In genomic region chr19:43385451-43385850, GRCm38 (mm10) we compare ENCODE assay signal across 9 mouse cellular contexts. TPM values are rescaled to one million over a fixed set of nuclear protein-coding genes. Genes with fewer than 3 reads are reported as not detected.
DNase-seq lines count a peak whose midpoint lies in the region; ATAC-seq lines count a peak whose summit lies in the region.
"Had no signal": no experiment of that assay in that cellular context is flagged by ENCODE, and none has a peak within 500 bp of the region (broad histone marks: within the 10 kb centered on the region; RNA-seq: fewer than 3 reads in every experiment).

No protein-coding gene starts in this region.

- WGBS in heart, embryonic 11.5 days (ENCODE audit: insufficient replicate concordance) = 4% methylated on average over 13 of the region's 13 CpGs
- under 1% methylated on average over 13 of the region's 13 CpGs for WGBS in hindbrain, embryonic 12.5 days
- 2% methylated on average over 13 of the region's 13 CpGs for WGBS in midbrain, embryonic 13.5 days

- peak overlapping the region; percentile 77 for H3K4me2 ChIP-seq in heart, embryonic 11.5 days
- peak overlapping the region; percentile 54; the same call in 1 of the 2 replicates for H3K4me2 ChIP-seq in hindbrain, embryonic 12.5 days (replicated peaks)
- peak overlapping the region; percentile 54 for H3K4me2 ChIP-seq in midbrain, embryonic 13.5 days (replicated peaks)

- H3K9me3 ChIP-seq in heart, embryonic 11.5 days (replicated peaks; ENCODE audit: control insufficient read depth, low read length) = no peaks in the 10 kb centered on the region
- no peaks in the 10 kb centered on the region for H3K9me3 ChIP-seq in hindbrain, embryonic 12.5 days (replicated peaks)
- no peaks in the 10 kb centered on the region for H3K9me3 ChIP-seq in midbrain, embryonic 13.5 days

- no peak overlapping the region for H3K27ac ChIP-seq in heart, embryonic 11.5 days (ENCODE audit: low read depth, low read length)
- H3K27ac ChIP-seq in hindbrain, embryonic 12.5 days = no peak overlapping the region
- no peak overlapping the region for H3K27ac ChIP-seq in midbrain, embryonic 13.5 days

- peak overlapping the region; percentile 42 for H3K4me3 ChIP-seq in heart, embryonic 11.5 days (ENCODE audit: low read depth, low read length)
- H3K4me3 ChIP-seq in hindbrain, embryonic 12.5 days = peak overlapping the region; percentile 32
- peak overlapping the region; percentile 30 for H3K4me3 ChIP-seq in midbrain, embryonic 13.5 days (replicated peaks)

- DNase-seq in heart, adult 9 months (ENCODE audit: low spot score in 2 of 2) = no peak
- peak; percentile 16 for DNase-seq in R1 (ENCODE audit: low read depth, low spot score)
- DNase-seq in layer of hippocampus, postnatal 14 days (ENCODE audit: low spot score in 2 of 2) = no peak
- no peak for DNase-seq in yolk sac, embryonic 10.5 days (ENCODE audit: low spot score)
- DNase-seq: kidney, adult 9 months had no signal

- ATAC-seq in heart, embryonic 11.5 days (replicated peaks; ENCODE audit: insufficient number of reproducible peaks, low FRiP score, low TSS enrichment) = no peak
- no peak for ATAC-seq in hindbrain, embryonic 12.5 days (ENCODE audit: low FRiP score)
- no peak for ATAC-seq in midbrain, embryonic 13.5 days
- no peak for ATAC-seq in megakaryocyte, adult 5-6 weeks (ENCODE audit: poor library complexity, severe bottlenecking)

- H3K4me1 ChIP-seq in heart, embryonic 11.5 days (ENCODE audit: control insufficient read depth, insufficient read depth, low read length) = peaks cover 7% of the 10 kb centered on the region
- peaks cover 24% of the 10 kb centered on the region for H3K4me1 ChIP-seq in hindbrain, embryonic 12.5 days
- H3K4me1 ChIP-seq in midbrain, embryonic 13.5 days (replicated peaks) = peaks cover 42% of the 10 kb centered on the region

- H3K36me3 ChIP-seq in heart, embryonic 11.5 days (ENCODE audit: control insufficient read depth, insufficient read depth, low read length) = no peaks in the 10 kb centered on the region
- H3K36me3 ChIP-seq in hindbrain, embryonic 12.5 days = no peaks in the 10 kb centered on the region
- H3K36me3 ChIP-seq in midbrain, embryonic 13.5 days = no peaks in the 10 kb centered on the region

- peaks cover 66% of the 10 kb centered on the region for H3K27me3 ChIP-seq in heart, embryonic 11.5 days (ENCODE audit: control insufficient read depth, insufficient read depth, low read length)
- H3K27me3 ChIP-seq in hindbrain, embryonic 12.5 days = peaks cover 77% of the 10 kb centered on the region
- H3K27me3 ChIP-seq in midbrain, embryonic 13.5 days = peaks cover 73% of the 10 kb centered on the region

- no peak overlapping the region for H3K9ac ChIP-seq in heart, embryonic 11.5 days (ENCODE audit: low read depth, low read length)
- H3K9ac ChIP-seq in hindbrain, embryonic 12.5 days = no peak overlapping the region
- H3K9ac ChIP-seq in midbrain, embryonic 13.5 days (replicated peaks) = no peak overlapping the region

RNA-seq across cellular contexts. Expression of gene Hpse2, which starts 2.7 kb away (rescaled TPM):
- polyA plus RNA-seq in heart, embryonic 11.5 days (2014; fragmentation: Nextera tagmentation; extraction: Ambion mirVana) = 0.27 TPM in 1 of 2 replicates, not detected in the other
- polyA plus RNA-seq in hindbrain, embryonic 12.5 days (2016; fragmentation: Nextera tagmentation; extraction: Ambion mirVana) = 1.3 and 1.6 TPM in 2 replicates
- 0.05 TPM in 2 replicates for polyA plus RNA-seq in midbrain, embryonic 13.5 days (2015; fragmentation: Nextera tagmentation; extraction: Ambion mirVana)
- under 1 TPM; 0.07 to 0.43 TPM for total RNA-seq in layer of hippocampus, postnatal 14 days (2021)
- not detected in 2 replicates for total RNA-seq in megakaryocyte, adult 5-6 weeks (2015)
- not detected in 2 replicates for total RNA-seq in megakaryocyte, adult 5-6 weeks (2017)

RNA-seq across cellular contexts. Expression of gene Cnnm1, which starts 54.8 kb away (rescaled TPM):
- polyA plus RNA-seq in heart, embryonic 11.5 days (2014; fragmentation: Nextera tagmentation; extraction: Ambion mirVana) = 0.11 and 0.20 TPM in 2 replicates
- polyA plus RNA-seq in hindbrain, embryonic 12.5 days (2016; fragmentation: Nextera tagmentation; extraction: Ambion mirVana) = 0.66 and 0.67 TPM in 2 replicates
- polyA plus RNA-seq in midbrain, embryonic 13.5 days (2015; fragmentation: Nextera tagmentation; extraction: Ambion mirVana) = 0.80 and 1.3 TPM in 2 replicates
- 10 to 100 TPM; 53.4 to 60.4 TPM for total RNA-seq in layer of hippocampus, postnatal 14 days (2021)
- 0.02 and 0.05 TPM in 2 replicates for total RNA-seq in megakaryocyte, adult 5-6 weeks (2015)
- not detected in 2 replicates for total RNA-seq in megakaryocyte, adult 5-6 weeks (2017)
